Mouse (Mus musculus) layer of hippocampus, postnatal 36 days (tissue): ENCODE measurements around the gene Eif4h. TPM values are rescaled to one million over a fixed set of nuclear protein-coding genes. Genes with fewer than 3 reads are reported as not detected.
"Not testable (repeated sequence)": the region's sequence is repeated elsewhere in the genome, so short reads cannot be mapped to it uniquely, and the experiment has no call there.

Experiments
- DNase-seq, 2 experiments: peaks; one replicate each; pipeline ENCODE4 v3.0.0; 2022
- total RNA-seq, 2 experiments: library from RNA; stranded (reverse); gene quantifications; 2 replicates each; pipeline ENCODE4 v1.2.3; 2021

Gene Eif4h
- 100 to 1,000 TPM; 304 to 317 TPM for total RNA-seq

DNA sequence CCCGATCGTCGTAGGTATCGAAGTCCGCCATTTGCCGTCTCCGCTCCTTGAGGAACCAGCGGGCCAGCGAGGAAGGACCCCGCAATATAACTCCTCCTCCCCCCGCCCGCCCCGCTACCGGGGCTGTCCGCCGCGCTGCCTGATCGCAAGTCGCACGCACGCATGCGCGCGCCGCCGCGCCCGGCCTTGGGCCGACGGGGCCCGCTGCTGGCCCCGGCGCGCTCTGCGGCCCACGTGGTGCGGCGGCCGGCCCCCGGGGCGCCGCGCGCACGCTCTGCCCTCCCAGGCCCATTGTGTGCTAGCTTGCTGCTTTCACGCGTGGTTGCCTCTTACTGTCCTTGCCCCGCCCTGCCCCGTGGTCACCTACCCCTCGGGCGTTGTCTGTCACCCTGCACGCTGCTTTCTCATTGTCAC is at the start of gene Eif4h:
Gene Eif4h (minus strand): TSS at position 222 of the 414 bp plus-strand sequence.
- peak; percentile 96 to 98 for DNase-seq

DNA sequence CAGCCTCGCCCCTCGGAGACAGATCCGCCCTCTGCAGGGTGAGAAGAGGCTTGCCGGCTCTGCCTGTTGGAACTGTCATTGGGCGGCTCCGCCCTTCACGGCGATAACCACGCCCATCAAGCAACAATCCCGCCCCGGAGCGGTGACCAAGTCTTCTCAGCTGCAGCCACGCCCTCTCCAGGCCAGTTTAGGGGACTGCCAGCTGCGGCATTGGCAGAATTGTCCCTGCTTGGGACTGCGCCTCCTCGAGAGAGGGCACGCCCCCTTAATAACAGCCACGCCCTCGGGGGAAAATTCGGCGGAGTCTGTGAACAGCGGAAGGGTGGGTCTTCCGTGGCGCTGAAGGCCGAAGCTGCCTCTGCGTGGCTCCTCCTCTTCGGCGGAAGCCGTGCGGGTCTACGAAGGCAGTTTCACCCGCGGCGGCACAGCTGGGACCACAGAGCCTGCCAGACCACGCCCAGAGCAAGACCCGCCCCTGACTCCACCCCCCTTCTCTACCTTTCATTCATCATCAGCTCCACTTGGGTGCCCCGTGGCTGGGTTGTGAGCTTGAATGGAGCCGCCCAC is 49.5 kb upstream of the Eif4h start:
- DNase-seq, result peak; percentile 98 to 99

DNA sequence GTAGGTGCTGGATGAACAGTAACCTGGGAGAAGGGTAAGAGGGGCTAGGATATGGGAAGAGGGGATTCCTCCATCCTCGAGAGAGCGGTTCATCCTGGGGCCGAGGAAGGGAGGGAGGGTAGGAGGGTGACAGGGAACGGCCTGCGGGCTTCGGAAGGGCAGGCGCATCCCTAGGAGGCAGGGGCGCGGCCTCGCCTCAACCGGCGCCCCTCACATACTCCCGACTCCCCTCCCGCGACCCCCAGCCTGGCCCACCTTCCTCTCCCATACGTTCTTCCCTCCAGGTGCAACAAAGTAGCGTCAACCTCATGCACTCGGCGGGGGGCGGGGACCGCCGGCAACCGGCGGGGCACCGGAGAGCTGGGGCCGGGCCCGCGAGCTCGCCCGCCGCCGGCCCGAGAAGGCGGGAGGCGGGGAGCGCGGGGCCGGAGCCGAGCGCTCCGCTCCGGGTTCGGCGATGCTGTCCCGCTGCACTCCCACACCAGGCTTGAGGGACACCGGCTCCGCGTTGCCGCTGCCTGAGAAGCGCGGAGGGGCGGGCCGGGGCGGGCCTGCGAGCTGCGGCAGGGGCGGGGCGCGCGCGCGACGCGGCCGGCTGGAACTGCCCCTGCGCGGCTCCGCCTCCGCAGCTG is 48.9 kb upstream of the Eif4h start, which contains the start of gene Limk1:
Gene Limk1 (minus strand): TSS at position 513 of the 632 bp plus-strand sequence.
- no peak for DNase-seq

DNA sequence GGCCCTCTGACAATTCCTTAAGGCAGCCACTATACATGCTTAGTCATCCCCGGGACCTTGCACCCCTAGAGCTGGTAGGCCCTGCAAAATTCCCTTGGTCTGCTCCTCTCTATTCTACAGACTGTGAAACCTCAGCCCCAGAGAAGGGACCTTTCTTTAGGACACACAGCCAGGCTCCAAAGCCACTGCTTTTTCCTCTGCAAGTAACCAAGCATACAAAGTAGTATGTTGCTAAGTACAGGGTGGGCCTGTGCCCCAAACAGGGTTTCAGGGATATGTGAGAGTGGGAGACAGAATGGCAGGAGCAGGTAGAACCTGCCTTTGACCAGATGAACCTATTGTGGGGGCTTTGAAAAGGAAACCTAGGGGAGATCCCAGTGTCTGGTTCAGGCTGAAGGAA is 47.9 kb upstream of the Eif4h start:
- DNase-seq, result no peak

DNA sequence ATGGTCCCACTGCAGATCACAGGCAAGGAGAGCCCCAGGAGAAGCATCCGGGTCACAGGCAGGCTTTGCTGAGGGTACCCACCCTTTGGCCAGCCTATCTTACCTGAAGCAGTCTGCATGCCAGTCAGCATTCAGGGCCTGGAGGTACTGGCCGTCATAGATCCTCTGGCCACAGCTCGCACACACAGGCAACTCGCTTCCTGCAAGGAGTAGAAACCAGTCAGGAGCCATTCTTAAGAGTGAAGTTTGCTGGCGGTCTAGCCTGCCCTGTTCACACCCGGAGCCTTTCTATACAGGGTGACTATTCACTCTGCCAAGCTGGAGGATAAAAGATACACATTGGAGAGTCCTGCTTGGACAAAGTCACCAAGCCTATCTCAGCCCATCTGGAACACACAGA is 47.3 kb upstream of the Eif4h start:
- DNase-seq, result no peak

DNA sequence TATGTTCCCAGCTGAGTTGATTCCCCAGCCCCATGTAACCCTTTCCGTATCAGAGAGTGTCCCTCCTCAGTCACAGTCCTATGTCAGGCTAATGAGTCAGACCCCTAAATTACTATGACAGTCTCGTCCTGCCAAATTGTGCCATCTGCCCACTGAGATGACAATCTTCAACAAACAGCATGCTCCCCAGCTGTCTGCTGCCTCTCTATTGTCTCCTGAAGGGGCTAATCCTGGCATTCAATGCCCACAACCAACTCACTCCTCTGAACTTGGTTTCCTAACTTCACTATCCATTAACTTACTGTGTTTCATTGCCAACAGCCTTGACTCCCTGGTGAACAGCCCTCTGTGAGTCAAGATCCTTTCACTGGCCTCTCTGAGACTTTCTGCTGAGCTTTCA is 45.1 kb upstream of the Eif4h start:
- peak in 1 of 2 experiments; percentile 30 for DNase-seq

DNA sequence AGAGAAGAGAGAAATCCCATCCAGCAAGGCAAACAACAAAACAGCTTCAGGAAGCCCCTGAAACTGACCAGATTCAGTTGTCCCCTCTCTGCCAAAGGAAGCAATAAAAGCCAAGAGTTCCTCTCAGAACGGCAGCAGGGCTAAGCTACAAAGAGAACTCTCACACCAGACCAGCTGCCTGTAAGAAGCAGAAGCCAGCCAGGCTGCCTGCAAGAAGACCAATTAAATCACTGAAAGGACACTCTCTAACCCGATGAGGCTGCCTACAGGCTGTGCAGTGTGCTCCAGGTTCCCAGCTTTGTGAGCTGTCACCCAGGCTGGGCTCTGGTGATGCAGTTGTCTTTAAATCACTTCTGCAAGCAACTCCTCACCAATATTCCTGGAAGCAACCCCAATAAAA is 44.5 kb upstream of the Eif4h start:
- DNase-seq, result no peak

DNA sequence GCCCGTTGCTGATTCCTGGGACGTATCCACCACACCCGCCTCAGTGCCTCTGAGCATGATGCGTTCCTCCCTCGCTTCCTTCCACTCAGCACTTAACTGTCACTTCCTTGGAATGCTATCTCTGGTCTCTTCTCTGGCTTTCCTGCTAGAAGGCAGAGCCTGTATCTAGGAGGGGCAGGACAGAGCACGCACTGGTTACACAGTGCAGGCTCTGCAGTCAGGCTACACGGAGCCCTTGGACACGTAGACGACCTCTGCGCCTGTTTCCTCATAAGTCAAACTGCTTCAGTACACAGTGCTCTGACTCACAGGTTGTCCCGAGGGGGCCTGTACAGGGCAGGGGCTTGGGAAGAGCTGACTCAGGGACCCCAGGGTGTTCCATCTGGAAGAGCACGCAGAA is 40.9 kb upstream of the Eif4h start:
- DNase-seq, result no peak

DNA sequence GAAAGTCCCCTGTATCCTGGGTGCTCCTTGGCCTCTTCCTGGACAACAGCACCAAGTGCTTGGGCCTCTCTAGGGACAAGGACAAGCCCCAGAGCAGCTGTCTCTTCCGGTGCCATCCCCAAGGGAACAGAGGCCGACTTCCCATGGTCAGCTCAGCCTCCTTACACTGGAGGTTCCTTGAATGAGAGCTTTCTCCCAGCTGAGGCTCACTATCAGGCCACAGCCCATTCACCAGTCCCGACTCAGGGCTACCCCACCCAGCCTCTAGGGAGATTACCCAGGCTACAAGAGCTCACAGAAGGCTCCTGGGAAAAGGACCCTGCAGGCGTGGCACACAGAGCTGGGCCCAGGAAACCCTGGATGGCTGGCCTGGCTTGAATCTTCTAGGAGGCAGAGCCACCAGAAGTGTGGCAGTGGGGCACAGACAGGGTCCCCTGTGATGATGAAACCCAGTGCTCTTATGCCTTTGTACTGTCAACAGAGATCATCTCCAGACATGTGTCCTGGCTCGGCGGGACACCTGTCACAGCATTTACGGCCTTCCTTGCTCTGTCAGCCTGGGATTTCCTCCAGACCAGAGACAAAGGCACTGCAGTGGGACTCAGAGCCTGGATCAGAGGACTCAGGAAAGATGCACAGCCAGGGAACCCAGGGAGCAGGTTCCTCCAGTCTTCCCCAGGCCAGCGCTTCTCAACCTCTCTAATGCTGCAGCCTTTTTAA is 39.7 kb upstream of the Eif4h start:
- no peak for DNase-seq

DNA sequence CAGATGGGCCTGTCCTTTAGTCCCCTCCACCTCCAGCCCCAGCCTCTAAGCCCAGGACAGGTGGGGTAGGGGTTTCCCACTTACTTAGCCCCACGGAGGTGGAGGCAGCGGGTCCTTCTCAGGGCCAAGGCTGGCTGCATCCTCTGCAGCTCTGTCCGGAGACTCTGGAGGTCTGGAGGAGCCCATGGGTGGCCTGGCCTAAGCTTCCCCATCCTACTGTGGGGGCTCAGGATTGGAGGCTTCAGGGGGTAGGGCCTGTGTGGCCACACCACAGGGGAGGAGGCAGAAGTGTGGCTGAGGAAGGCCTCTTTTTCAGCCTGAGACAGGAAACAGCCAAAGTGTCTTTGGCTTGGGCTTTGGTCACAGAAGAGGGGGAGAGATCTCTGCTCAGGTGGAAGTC is 38.7 kb upstream of the Eif4h start:
- no peak for DNase-seq

DNA sequence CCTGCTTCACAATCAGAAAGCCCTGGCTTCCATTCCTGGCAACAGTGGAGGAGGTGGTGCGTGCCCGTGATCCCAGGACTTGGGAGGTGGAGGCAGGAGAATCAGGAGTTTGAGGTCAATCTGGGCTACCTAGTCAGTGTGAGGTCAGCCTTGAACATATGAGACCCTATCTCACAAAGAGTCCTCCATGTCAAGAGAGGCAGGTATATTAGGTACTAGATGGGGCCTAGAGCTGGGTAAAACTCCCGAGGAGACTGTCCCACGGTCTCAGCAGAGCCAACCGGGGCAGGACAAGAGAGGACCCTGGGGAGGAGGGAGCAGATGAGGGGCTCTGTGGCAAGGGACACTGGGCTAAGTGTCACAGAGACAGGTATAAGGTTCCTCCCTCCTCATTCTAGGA is 38.2 kb upstream of the Eif4h start:
- no peak for DNase-seq

DNA sequence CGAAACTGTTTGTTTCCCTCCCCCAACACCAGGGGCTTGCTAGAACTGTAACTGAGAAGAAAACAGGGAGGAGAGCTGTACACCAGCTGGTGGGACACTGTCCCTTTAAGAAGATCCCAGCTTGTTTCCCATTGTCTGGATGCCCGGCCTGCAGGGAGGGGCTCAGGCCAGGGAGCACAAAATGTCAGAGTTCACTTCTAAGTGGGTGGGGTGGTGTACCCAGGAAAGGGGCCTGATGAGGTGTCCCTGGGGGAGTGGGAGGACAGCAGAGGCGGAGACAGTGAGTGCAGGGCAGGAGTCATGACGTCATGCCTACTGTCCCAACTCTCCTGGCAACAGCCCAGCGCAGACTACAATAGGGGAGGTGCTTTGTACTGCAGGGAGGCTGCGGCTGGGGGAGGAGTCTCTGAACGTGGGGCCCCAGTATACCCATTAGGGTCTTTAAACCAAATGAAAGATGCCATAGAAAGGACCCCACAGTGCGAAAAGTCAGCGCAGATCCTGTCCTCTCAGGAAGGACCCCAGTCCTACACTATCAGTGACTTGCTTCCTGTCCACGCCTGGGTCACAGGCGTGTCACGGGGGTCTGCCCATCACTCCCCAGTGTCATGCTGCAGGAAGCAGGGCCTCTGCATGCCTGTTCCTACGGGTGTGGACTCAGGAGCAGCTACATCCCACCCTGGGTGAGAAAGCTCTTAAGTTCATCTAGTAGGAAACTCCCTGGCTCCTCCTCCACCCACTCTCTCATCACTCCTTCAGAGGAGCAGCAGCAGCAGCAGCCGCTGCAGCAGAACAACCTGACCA is 36.9 kb upstream of the Eif4h start:
- peak; percentile 50 to 53 for DNase-seq

DNA sequence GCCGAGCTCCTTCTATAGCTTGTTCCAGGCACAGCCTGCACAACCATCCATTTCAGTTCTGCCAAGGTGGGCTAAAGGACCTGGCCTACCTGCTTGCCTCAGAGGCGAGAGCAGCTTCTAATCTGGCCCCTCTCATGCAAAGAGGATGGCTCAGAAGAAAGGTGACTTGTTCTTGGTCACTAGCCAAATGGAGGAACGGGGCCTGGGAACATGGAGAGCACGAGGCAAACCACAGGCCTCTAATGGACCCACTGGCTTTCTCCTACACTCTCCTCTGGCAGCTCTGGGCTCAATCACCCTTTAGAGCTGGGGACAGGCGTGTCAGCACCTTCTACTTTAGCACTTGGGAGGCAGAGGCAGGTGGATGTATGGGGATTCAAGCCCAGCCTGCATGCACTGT is 35.7 kb upstream of the Eif4h start:
- no peak for DNase-seq

DNA sequence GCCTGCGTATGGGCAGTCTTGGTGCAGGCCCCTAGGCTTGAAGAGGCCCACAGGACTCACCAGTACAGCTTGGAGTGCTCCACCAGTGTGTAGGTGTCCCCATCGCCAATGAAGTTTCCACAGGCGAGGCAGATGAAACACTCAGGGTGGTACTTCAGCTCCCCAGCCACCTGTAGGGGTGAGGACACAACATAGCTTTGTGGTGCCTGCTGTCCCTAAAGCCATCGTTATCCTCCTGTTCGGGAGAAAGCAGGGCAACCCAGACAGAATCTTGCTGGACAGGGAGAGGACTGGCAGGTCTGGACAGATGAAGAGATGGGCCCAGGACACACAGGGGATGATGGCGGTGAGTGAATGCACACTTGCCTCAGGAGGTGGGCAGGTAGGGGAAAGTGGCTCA is 33.3 kb upstream of the Eif4h start:
- no peak for DNase-seq

DNA sequence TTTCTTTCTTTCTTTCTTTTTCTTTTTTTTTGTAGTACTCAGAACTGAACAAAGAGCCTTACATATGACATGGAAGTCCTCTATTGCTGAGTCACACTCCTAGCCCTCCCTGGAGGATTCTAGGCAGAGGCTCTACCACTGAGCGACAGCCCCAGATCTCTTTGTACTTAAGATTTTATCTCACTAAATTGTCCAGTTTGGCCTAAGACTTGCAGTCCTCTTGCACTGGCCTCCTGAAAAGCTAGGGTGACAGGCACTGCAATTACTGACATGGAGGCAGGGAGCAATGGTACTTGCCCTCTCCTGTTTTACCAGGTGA is 32.9 kb upstream of the Eif4h start:
- no peak for DNase-seq

DNA sequence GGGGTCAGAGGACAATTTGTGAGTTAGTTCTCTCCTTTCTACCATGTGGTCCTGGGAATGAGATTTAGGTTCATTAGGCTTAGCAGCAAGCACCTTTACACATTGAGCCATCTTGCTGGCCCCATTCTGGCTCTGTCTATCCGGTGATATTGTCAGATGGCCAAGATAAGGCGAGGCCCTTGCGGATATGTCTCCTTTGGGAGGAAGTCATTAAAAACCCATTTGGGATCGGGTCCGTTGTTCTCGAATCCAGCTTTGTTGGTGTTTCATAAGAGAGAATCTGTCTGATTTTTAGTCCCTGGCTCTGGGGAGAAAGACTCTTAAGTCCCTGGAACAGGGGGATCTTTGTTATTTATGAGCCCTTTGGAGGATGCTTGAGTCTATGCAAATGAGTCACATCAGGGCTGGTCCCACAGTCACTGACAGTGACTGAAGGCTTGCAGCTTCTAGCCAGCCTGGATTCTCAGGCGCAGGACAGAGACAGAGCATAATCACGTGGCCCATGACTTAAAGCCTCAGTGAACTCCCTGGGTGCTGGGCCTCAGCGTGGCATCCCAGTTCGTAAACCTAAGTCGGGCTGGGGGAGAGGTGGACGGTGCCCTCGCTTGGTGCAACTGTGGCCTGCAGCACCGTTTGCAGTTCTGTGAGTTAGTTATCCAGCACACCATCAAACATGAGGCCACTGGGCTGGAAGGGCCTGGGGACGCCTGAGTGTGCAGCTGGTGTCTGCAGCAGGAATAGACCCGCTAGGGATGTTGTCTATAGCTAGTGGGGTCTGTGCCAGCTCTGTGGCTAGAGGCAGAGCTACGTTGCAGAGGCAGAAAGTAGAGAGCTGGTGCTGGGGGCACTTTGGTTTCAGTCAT is 32.3 kb upstream of the Eif4h start:
- DNase-seq, result no peak

DNA sequence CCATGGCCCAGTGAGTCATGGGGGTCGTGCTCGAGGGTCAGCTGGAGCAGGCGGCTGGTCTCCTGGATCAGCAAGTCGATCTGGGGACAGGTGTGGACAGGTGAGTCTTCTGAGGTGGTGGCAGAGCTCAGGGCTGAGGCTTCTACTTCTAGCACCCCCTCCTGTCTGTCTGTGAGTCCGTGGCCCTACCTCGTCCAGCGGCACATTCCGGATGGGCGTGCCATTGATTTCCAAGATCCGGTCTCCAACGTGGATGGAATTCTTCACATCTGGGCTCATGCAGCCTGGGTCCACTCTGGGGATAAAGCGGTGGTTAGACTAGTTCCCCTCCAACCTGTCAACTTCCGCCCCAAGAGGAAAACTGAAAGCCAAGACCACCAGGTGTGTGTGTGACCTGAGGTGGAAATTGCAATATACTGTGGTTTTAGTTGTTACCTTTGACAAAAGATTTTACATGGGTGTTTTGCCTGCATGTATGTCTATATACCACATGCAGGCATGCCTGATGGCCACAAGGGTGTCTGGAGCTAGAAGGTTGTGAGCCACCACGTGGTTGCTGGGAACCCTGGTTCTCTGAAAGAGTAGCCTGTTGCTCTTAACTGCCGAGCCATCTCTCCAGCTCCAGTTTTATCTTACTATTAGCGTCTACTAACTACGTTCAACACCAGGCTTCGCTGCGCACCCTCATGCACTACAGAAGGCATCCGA is 29.9 kb upstream of the Eif4h start:
- no peak for DNase-seq

DNA sequence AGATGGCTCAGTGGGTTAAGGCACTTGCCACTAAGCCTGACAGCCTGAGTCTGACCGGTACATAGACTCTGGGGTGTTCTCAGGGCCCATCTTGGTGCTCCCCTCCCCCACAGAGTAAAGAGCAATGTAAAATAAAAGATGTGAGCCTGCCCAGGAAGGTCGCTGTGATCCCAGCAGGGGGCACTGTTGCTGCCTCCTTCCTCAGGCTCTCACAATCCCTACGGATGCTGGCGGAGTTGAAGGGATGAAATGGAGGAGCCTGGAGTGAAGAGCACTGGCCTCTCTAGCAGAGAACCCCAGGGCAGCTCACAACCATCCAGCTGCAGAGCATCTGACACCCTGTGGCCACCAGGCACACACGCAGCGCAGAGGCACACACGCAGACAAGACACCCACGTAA is 29.2 kb upstream of the Eif4h start:
- no peak for DNase-seq

DNA sequence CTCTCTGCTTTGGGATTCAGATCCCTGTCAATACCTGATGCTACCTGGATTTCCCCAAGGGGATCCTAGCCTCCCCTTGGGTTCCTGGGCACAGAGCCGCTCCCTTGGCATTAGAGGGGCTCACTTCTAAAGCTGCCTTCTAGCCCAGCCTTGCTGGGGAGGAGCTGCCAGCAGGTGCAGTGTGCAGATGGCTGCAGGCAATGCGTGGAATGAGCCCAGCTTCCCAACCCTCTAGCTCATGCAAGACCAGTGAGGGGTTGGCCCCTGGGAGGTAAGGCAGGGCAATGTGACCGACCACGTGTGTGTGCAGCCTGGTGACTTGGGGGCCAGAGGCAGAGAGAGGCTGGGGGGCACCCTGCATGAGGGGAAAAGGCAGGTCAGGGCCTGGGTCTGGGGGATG is 17.4 kb upstream of the Eif4h start:
- no peak for DNase-seq

DNA sequence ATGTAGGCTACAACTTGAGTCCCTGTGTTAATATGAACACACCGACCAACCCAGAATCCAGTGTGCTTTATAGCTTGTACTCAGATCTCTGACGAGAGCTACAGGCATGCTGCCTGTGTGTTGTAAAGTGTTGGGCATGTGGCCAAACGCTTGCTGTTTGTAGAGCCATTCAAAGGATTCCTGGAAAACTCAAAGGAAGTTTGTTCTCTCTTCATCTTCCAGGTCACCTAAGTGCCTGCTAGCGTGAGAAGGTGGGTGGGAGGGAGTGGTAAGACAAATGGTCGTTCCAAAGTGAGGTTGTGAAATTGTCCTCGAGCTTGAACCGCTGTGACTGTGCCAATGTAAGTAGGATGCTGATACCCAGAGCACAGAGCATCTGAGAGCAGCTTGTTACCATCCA is 12.7 kb upstream of the Eif4h start:
- DNase-seq, result no peak

DNA sequence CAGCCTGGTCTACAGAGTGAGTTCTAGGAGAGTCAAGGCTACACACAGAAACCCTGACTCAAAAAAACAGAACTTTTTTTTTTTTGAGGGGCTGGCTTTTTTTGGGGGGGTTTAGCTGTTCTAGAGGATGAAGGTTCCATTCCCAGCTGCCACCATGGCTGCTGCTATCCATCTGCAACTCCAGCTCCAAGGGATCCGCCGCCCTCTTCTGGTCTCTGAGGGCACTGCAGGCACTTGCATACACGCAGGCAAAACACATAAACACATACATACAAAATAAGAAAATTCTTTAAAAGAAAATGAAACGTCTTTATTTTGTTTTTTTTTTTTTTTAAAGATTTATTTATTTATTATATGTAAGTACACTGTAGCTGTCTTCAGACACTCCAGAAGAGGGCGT is 11.6 kb upstream of the Eif4h start:
- no peak for DNase-seq

DNA sequence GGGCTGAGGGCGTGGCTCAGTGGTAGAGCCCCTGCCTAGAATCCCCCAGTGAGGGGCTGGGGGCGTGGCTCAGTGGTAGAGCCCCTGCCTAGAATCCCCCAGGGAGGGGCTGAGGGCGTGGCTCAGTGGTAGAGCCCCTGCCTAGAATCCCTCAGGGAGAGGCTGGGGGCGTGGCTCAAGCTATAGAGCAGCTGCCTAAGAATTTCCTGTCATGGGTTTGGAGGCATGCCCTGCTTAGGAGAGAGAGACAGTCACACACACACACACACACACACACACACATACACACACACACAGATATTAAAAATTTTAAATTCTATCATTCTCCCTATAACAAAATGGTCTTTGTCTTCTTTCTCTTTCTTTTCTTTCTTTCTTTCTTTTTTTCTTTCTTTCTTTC is 9.7 kb upstream of the Eif4h start:
- DNase-seq, result not testable (repeated sequence)
